Comparison of ENCODE assay signal across 8 mouse cellular contexts in genomic region chr7:45682144-45683126, GRCm38 (mm10). TPM values are rescaled to one million over a fixed set of nuclear protein-coding genes. Genes with fewer than 3 reads are reported as not detected.
DNase-seq lines count a peak whose midpoint lies in the region; ATAC-seq and TF ChIP-seq lines count a peak whose summit lies in the region.

No protein-coding gene starts in this region.

- DNase-seq in MN1 (ENCODE audit: low spot score), result peak; percentile 88
- DNase-seq in cerebellum, adult 8-10 months, result peak; percentile 85
- peak; percentile 96 for DNase-seq in hindbrain, embryonic 11.5 days (ENCODE audit: low spot score)
- DNase-seq in layer of hippocampus, adult 9-11 months, result peak; percentile 88
- peak; percentile 72 for DNase-seq in ovary, adult 18-20 months (ENCODE audit: low spot score)
- DNase-seq in thymus, adult 2 months, result peak; percentile 81

- no peak overlapping the region for H3K4me2 ChIP-seq in hindbrain, embryonic 11.5 days (replicated peaks; ENCODE audit: low read depth, low read length)
- H3K4me2 ChIP-seq in lung, embryonic 16.5 days (ENCODE audit: low read depth, low read length), result peak overlapping the region; percentile 46

- TF ChIP-seq CTCF in thymus, adult 2 months (IDR thresholded peaks at IDR 0.05; ENCODE audit: borderline replicate concordance, control insufficient read depth, extremely low read depth, insufficient read depth, low read length, poor library complexity), result peak; percentile 92

- TF ChIP-seq POLR2A in thymus, adult 2 months (IDR thresholded peaks at IDR 0.05; ENCODE audit: control insufficient read depth, extremely low read depth, insufficient read depth, low read length, poor library complexity), result 0 out of 2 replicates have a peak, but pooled peaks have one; percentile 13

- peak; percentile 77 for ATAC-seq in frontal cortex, adult (ENCODE audit: low TSS enrichment)
- ATAC-seq in hindbrain, embryonic 11.5 days (ENCODE audit: low FRiP score), result peak; percentile 86
- ATAC-seq in lung, embryonic 16.5 days (ENCODE audit: low read depth), result peak; percentile 81

- no peaks in the 10 kb centered on the region for H3K36me3 ChIP-seq in hindbrain, embryonic 11.5 days (ENCODE audit: control insufficient read depth, insufficient read depth, low read length)
- H3K36me3 ChIP-seq in lung, embryonic 16.5 days (ENCODE audit: control insufficient read depth, insufficient read depth, low read length), result no peaks in the 10 kb centered on the region
- no peaks in the 10 kb centered on the region for H3K36me3 ChIP-seq in thymus, adult 2 months (ENCODE audit: control insufficient read depth, insufficient read depth, low read length)

- H3K9me3 ChIP-seq in hindbrain, embryonic 11.5 days (ENCODE audit: control insufficient read depth, low read length), result no peaks in the 10 kb centered on the region
- H3K9me3 ChIP-seq in lung, embryonic 16.5 days (ENCODE audit: control insufficient read depth, low read length), result no peaks in the 10 kb centered on the region

- no peak overlapping the region for H3K4me3 ChIP-seq in hindbrain, embryonic 11.5 days (ENCODE audit: low read depth, low read length)
- no peak overlapping the region for H3K4me3 ChIP-seq in lung, embryonic 16.5 days (ENCODE audit: low read length)
- H3K4me3 ChIP-seq in thymus, adult 2 months (ENCODE audit: control insufficient read depth, insufficient read depth, low read length), result no peak overlapping the region

- H3K4me1 ChIP-seq in hindbrain, embryonic 11.5 days (replicated peaks; ENCODE audit: control insufficient read depth, insufficient read depth, low read length), result peaks cover 3% of the 10 kb centered on the region
- peaks cover 24% of the 10 kb centered on the region for H3K4me1 ChIP-seq in lung, embryonic 16.5 days (replicated peaks; ENCODE audit: control insufficient read depth, insufficient read depth, low read length)
- H3K4me1 ChIP-seq in thymus, adult 2 months (replicated peaks; ENCODE audit: control insufficient read depth, insufficient read depth, low read length), result peaks cover 32% of the 10 kb centered on the region

- H3K27ac ChIP-seq in hindbrain, embryonic 11.5 days (ENCODE audit: low read depth, low read length), result no peak overlapping the region
- H3K27ac ChIP-seq in lung, embryonic 16.5 days (ENCODE audit: low read length), result peak overlapping the region; percentile 71
- no peak overlapping the region for H3K27ac ChIP-seq in thymus, adult 2 months (ENCODE audit: control insufficient read depth, insufficient read depth, low read length)

- H3K9ac ChIP-seq in hindbrain, embryonic 11.5 days (ENCODE audit: low read depth, low read length), result peak overlapping the region; percentile 40; the same call in 1 of the 2 replicates
- peak overlapping the region; percentile 64 for H3K9ac ChIP-seq in lung, embryonic 16.5 days (ENCODE audit: low read length)

- WGBS in hindbrain, embryonic 11.5 days, result 30% methylated on average over 14 of the region's 14 CpGs
- WGBS in lung, embryonic 16.5 days, result 26% methylated on average over 14 of the region's 14 CpGs
- WGBS in thymus, adult 2 months, result 49% methylated on average over 14 of the region's 14 CpGs

- H3K27me3 ChIP-seq in hindbrain, embryonic 11.5 days (ENCODE audit: control insufficient read depth, insufficient read depth, low read length), result no peaks in the 10 kb centered on the region
- H3K27me3 ChIP-seq in lung, embryonic 16.5 days (ENCODE audit: control insufficient read depth, insufficient read depth, low read depth, low read length), result no peaks in the 10 kb centered on the region; the same call in 1 of the 2 replicates
- H3K27me3 ChIP-seq in thymus, adult 2 months (ENCODE audit: control insufficient read depth, insufficient read depth, low read length), result no peaks in the 10 kb centered on the region

RNA-seq across cellular contexts. Expression of gene Ntn5, which starts 1.4 kb away (rescaled TPM):
- 0.21 and 0.22 TPM in 2 replicates for polyA plus RNA-seq in hindbrain, embryonic 11.5 days (2014; fragmentation: Nextera tagmentation; extraction: Ambion mirVana)
- 0.95 and 1.8 TPM in 2 replicates for polyA plus RNA-seq in lung, embryonic 16.5 days (2015; fragmentation: Nextera tagmentation; extraction: Ambion mirVana)
- polyA plus RNA-seq in thymus, adult 2 months (2012; rRNA removed), result 3.9 and 4.2 TPM in 2 replicates

RNA-seq across cellular contexts. Expression of gene Sec1, which starts 11.8 kb away (rescaled TPM):
- polyA plus RNA-seq in hindbrain, embryonic 11.5 days (2014; fragmentation: Nextera tagmentation; extraction: Ambion mirVana), result 0.29 and 0.75 TPM in 2 replicates
- polyA plus RNA-seq in lung, embryonic 16.5 days (2015; fragmentation: Nextera tagmentation; extraction: Ambion mirVana), result 0.74 and 0.84 TPM in 2 replicates
- polyA plus RNA-seq in thymus, adult 2 months (2012; rRNA removed), result 1.6 and 1.9 TPM in 2 replicates

RNA-seq across cellular contexts. Expression of gene Fut2, which starts 16.2 kb away (rescaled TPM):
- 0.06 and 0.27 TPM in 2 replicates for polyA plus RNA-seq in hindbrain, embryonic 11.5 days (2014; fragmentation: Nextera tagmentation; extraction: Ambion mirVana)
- polyA plus RNA-seq in lung, embryonic 16.5 days (2015; fragmentation: Nextera tagmentation; extraction: Ambion mirVana), result 0.60 and 0.70 TPM in 2 replicates
- 1.3 and 1.9 TPM in 2 replicates for polyA plus RNA-seq in thymus, adult 2 months (2012; rRNA removed)

RNA-seq across cellular contexts. Expression of gene Car11, which starts 17.2 kb away (rescaled TPM):
- 8.8 and 9.9 TPM in 2 replicates for polyA plus RNA-seq in hindbrain, embryonic 11.5 days (2014; fragmentation: Nextera tagmentation; extraction: Ambion mirVana)
- 2.3 and 3.3 TPM in 2 replicates for polyA plus RNA-seq in lung, embryonic 16.5 days (2015; fragmentation: Nextera tagmentation; extraction: Ambion mirVana)
- 2.2 and 2.7 TPM in 2 replicates for polyA plus RNA-seq in thymus, adult 2 months (2012; rRNA removed)

RNA-seq across cellular contexts. Expression of gene Dbp, which starts 22.5 kb away (rescaled TPM):
- 2.2 and 2.8 TPM in 2 replicates for polyA plus RNA-seq in hindbrain, embryonic 11.5 days (2014; fragmentation: Nextera tagmentation; extraction: Ambion mirVana)
- polyA plus RNA-seq in lung, embryonic 16.5 days (2015; fragmentation: Nextera tagmentation; extraction: Ambion mirVana), result 1.5 and 1.7 TPM in 2 replicates
- polyA plus RNA-seq in thymus, adult 2 months (2012; rRNA removed), result 28.2 and 31.3 TPM in 2 replicates
